Mouse (Mus musculus): ENCODE measurements around the gene Prss41.

GRCm38 (mm10) chr17:23803366-23804041 lies 40.5 kb downstream of the Prss41 start:
- no peak for TF ChIP-seq CTCF (IDR thresholded peaks at IDR 0.05; ENCODE audit: low read depth)
- no peak for TF ChIP-seq EP300 (IDR thresholded peaks at IDR 0.05; ENCODE audit: low read depth)
